8 mouse cellular contexts compared by ENCODE assay signal in the genomic region with DNA sequence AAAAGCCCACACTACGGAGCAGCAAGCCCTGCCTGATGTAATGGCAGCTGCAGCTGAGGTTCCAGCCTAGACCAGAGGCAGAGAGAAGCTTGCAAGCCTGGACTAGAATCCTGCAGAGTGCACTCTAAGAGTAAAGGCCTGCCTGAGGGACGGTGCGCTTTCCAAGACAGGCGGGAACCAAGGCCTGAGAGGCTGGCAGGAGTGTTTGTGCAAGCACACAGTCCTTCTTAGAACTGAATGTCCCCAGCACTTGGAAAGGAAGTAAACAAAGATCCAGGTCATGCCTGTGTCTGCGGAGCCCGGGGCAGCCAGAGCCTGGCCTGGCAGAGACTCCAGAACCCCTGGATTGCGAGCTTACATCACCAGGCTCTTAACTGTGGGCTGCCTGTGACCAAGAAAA. TPM values are rescaled to one million over a fixed set of nuclear protein-coding genes. Genes with fewer than 3 reads are reported as not detected.
DNase-seq lines count a peak whose midpoint lies in the region; ATAC-seq lines count a peak whose summit lies in the region.

No protein-coding gene starts in this region.

- no peak overlapping the region for H3K4me3 ChIP-seq in forebrain, embryonic 13.5 days
- H3K4me3 ChIP-seq in forebrain, embryonic 11.5 days (ENCODE audit: low read depth, low read length), result no peak overlapping the region
- no peak overlapping the region for H3K4me3 ChIP-seq in limb, embryonic 10.5 days

- no peak for DNase-seq in forebrain, embryonic 11.5 days (ENCODE audit: low spot score)
- DNase-seq in embryo, embryonic 11 days, result peak; percentile 41
- DNase-seq in heart, adult 18-20 months, result peak; percentile 90 to 96
- DNase-seq in kidney, adult 18-20 months, result peak; percentile 87
- DNase-seq in limb, embryonic 10.5 days (ENCODE audit: low spot score), result peak; percentile 38
- peak; percentile 22 for DNase-seq in ovary, postnatal 10 days (ENCODE audit: low spot score)

- H3K9ac ChIP-seq in forebrain, embryonic 13.5 days, result no peak overlapping the region
- H3K9ac ChIP-seq in forebrain, embryonic 11.5 days (ENCODE audit: low read length), result no peak overlapping the region

- no peak overlapping the region for H3K4me2 ChIP-seq in forebrain, embryonic 13.5 days
- no peak overlapping the region for H3K4me2 ChIP-seq in forebrain, embryonic 11.5 days (ENCODE audit: low read depth, low read length, severe bottlenecking)

- no peaks in the 10 kb centered on the region for H3K36me3 ChIP-seq in forebrain, embryonic 13.5 days (ENCODE audit: poor library complexity, severe bottlenecking)
- H3K36me3 ChIP-seq in forebrain, embryonic 11.5 days (ENCODE audit: control insufficient read depth, insufficient read depth, low read length), result no peaks in the 10 kb centered on the region
- no peaks in the 10 kb centered on the region for H3K36me3 ChIP-seq in limb, embryonic 10.5 days

- 52% methylated on average over 7 of the region's 7 CpGs for WGBS in forebrain, embryonic 13.5 days
- WGBS in forebrain, embryonic 11.5 days, result 57% methylated on average over 7 of the region's 7 CpGs
- WGBS in limb, embryonic 10.5 days, result 39% methylated on average over 7 of the region's 7 CpGs

- peaks cover 12% of the 10 kb centered on the region for H3K4me1 ChIP-seq in forebrain, embryonic 13.5 days
- 0 out of 2 replicates have a peak, but pooled peaks cover 1% of the 10 kb centered on the region for H3K4me1 ChIP-seq in forebrain, embryonic 11.5 days (replicated peaks; ENCODE audit: control insufficient read depth, insufficient read depth, low read length)
- H3K4me1 ChIP-seq in limb, embryonic 10.5 days, result peaks cover 73% of the 10 kb centered on the region

- no peak for ATAC-seq in forebrain, embryonic 13.5 days
- ATAC-seq in forebrain, embryonic 11.5 days (replicated peaks; ENCODE audit: low FRiP score), result no peak
- ATAC-seq in megakaryocyte-erythroid progenitor cell, adult 5-6 weeks (replicated peaks; ENCODE audit: low FRiP score, low TSS enrichment, poor library complexity, severe bottlenecking), result no peak

- H3K27me3 ChIP-seq in forebrain, embryonic 13.5 days, result no peaks in the 10 kb centered on the region
- H3K27me3 ChIP-seq in forebrain, embryonic 11.5 days (ENCODE audit: control insufficient read depth, insufficient read depth, low read length), result no peaks in the 10 kb centered on the region
- no peaks in the 10 kb centered on the region for H3K27me3 ChIP-seq in limb, embryonic 10.5 days (ENCODE audit: low read depth, poor library complexity, severe bottlenecking)

- H3K27ac ChIP-seq in forebrain, embryonic 13.5 days, result peak overlapping the region; percentile 31; the same call in 1 of the 2 replicates
- no peak overlapping the region for H3K27ac ChIP-seq in forebrain, embryonic 11.5 days (ENCODE audit: low read depth, low read length)
- peak overlapping the region; percentile 85 for H3K27ac ChIP-seq in limb, embryonic 10.5 days

- H3K9me3 ChIP-seq in forebrain, embryonic 13.5 days (replicated peaks), result no peaks in the 10 kb centered on the region
- no peaks in the 10 kb centered on the region for H3K9me3 ChIP-seq in forebrain, embryonic 11.5 days (ENCODE audit: control insufficient read depth, low read length)
- no peaks in the 10 kb centered on the region for H3K9me3 ChIP-seq in limb, embryonic 10.5 days (replicated peaks)

RNA-seq across cellular contexts. Expression of a gene that starts 25.4 kb away (rescaled TPM):
- 3.4 and 3.8 TPM in 2 replicates for polyA plus RNA-seq in forebrain, embryonic 13.5 days (2015; fragmentation: Nextera tagmentation; extraction: Ambion mirVana)
- polyA plus RNA-seq in forebrain, embryonic 11.5 days (2014; fragmentation: Nextera tagmentation; extraction: Ambion mirVana), result 4.2 and 4.4 TPM in 2 replicates
- 10 to 100 TPM; 76.2 to 94.4 TPM for total RNA-seq in heart, adult 18-20 months (2021)
- polyA plus RNA-seq in limb, embryonic 10.5 days (2016; fragmentation: Nextera tagmentation; extraction: Ambion mirVana), result 2.3 and 3.8 TPM in 2 replicates
- total RNA-seq in megakaryocyte-erythroid progenitor cell, adult 5-6 weeks (2014; fragmentation: Nextera tagmentation), result 37.6 and 51.7 TPM in 2 replicates
- total RNA-seq in megakaryocyte-erythroid progenitor cell, adult 5-6 weeks (2017), result 38.6 and 40.0 TPM in 2 replicates
